Mouse (Mus musculus) intestine, embryonic 16.5 days (tissue): Measurements from ENCODE around the gene Gm45140. TPM values are rescaled to one million over a fixed set of nuclear protein-coding genes. Genes with fewer than 3 reads are reported as not detected.
A peak's percentile ranks its signal among the peaks of the same experiment; 100 is the strongest.

Experiments used
- ATAC-seq: fragments of 200-750 bp; cut with Nextera tagmentation; 2 replicates; pipeline ENCODE4 v1.8.0; 2017; ENCODE audit warnings: moderate TSS enrichment, moderate library complexity
- H3K27ac ChIP-seq: fragments of 300-500 bp; sonication (generic); 2 replicates; pipeline ENCODE4 v1.5.1; 2014; ENCODE audit warnings: mild to moderate bottlenecking, low read length
- H3K27me3 ChIP-seq: fragments of 300-500 bp; sonication (generic); replicated peaks from 2 replicates; pipeline ENCODE4 v1.6.1; 2014; ENCODE audit warnings: low read length, control low read depth, mixed read lengths; ENCODE audit not compliant: control insufficient read depth, insufficient read depth
- H3K36me3 ChIP-seq: fragments of 300-500 bp; sonication (generic); 2 replicates; pipeline ENCODE4 v1.6.1; 2014; ENCODE audit warnings: low read length, control low read depth; ENCODE audit not compliant: control insufficient read depth, insufficient read depth
- H3K4me1 ChIP-seq: fragments of 300-500 bp; sonication (generic); 2 replicates; pipeline ENCODE4 v1.6.1; 2014; ENCODE audit warnings: low read length, control low read depth, mixed read lengths; ENCODE audit not compliant: control insufficient read depth, insufficient read depth
- H3K4me2 ChIP-seq: fragments of 300-500 bp; sonication (generic); 2 replicates; pipeline ENCODE4 v1.6.1; 2014; ENCODE audit warnings: low read depth, low read length, control low read depth
- H3K4me3 ChIP-seq: fragments of 300-500 bp; sonication (generic); 2 replicates; pipeline ENCODE4 v1.5.1; 2014; ENCODE audit warnings: mild to moderate bottlenecking, low read length
- H3K9ac ChIP-seq: fragments of 300-500 bp; sonication (generic); 2 replicates; pipeline ENCODE4 v1.6.1; 2014; ENCODE audit warnings: low read depth, low read length
- H3K9me3 ChIP-seq: fragments of 300-500 bp; sonication (generic); 2 replicates; pipeline ENCODE4 v1.6.1; 2016; ENCODE audit warnings: low read length, control low read depth; ENCODE audit not compliant: control insufficient read depth
- whole genome bisulfite sequencing: fragments of 180-500 bp; shearing (Covaris S2); extraction: QIAGEN DNeasy Blood & Tissue Kit; methylation state at CpG from one replicate; pipeline ENCODE4 v1.1.7; 2014; 5-methylcytosine and 5-hydroxymethylcytosine counted together
- polyA plus RNA-seq: library from polyadenylated mRNA; unstranded; fragments of >200 nt; fragmentation: Nextera tagmentation; extraction: Ambion mirVana; gene quantifications from 2 replicates; pipeline ENCODE4 v1.2.1, GENCODE M21; 2015

Gm45140 gene
- polyA plus RNA-seq, 1 experiment from 2014 or later, result 4.1 TPM

DNA sequence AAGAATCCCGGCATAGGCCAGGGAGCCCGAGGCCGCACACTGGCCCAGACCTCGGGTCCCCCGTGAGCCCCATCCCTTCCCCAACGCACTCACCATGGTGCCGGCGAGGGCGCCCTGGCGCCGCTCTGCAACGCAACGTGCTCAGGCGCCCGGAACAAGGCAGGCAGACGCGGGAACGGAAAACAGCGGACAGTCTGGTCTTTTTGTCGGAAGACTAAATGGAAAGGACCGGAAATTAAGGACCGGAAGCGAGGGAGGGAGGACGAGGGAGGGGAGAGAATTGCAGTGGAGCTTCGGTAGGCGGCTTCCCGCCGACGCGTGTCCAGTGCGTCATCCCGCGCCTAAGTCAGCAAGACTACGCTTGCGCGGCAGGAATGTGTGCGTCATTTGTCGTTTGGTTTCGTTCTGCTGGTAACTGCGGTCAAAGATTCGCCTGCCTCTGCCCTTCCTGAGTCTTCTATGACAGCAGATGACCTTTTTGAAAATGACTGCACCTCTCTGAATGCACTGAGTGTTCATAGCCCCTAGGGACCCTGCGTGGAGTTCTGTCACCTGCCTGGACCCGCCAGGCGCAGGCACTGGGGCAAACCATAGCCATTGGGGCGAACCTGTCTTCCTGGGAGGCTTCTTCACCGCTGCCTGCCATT lies 3.1 kb upstream of the Gm45140 start, which contains the start of gene Isy1:
Gene Isy1, minus strand, starts transcription at position 248 of the 647 bp plus-strand sequence.
- H3K9me3 ChIP-seq, result no peaks in the 10 kb centered on the region
- H3K4me1 ChIP-seq, result 0 out of 2 replicates have a peak, but pooled peaks cover 6% of the 10 kb centered on the region
- peak; percentile 98 for ATAC-seq
- H3K4me3 ChIP-seq, result peak within 1 kb of the TSS; percentile 59
- peak within 1 kb of the TSS; percentile 72 for H3K4me2 ChIP-seq
- under 1% methylated on average over 46 of the region's 46 CpGs for WGBS
- H3K36me3 ChIP-seq, result peaks cover 13% of the 10 kb centered on the region
- peak within 1 kb of the TSS; percentile 95 for H3K27ac ChIP-seq
- peak within 1 kb of the TSS; percentile 77 for H3K9ac ChIP-seq
- no peaks in the 10 kb centered on the region for H3K27me3 ChIP-seq

DNA sequence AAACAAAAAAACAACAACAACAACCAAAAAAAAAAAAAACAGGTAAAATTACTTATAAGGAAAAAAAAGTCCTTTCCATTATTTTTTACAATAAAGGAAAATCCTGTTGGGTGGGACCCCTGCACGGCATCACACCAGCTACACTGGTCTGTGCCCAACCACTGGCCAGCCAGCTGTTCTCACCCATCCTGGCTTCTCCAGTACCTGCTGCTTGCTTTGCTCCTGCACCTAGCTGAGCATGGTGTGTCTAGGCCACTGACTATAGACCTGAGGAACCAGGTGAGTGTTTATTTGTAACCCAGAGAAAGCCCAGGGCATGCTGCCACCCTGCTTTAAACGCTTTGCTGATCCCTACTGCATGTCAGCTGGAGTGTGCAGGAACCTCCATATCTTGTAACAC lies 15.2 kb downstream of the Gm45140 start:
- no peaks in the 10 kb centered on the region for H3K9me3 ChIP-seq
- H3K27me3 ChIP-seq, result no peaks in the 10 kb centered on the region
- no peaks in the 10 kb centered on the region for H3K4me1 ChIP-seq
- ATAC-seq, result no peak
- H3K4me3 ChIP-seq, result no peak overlapping the region
- no peak overlapping the region for H3K9ac ChIP-seq
- no peak overlapping the region for H3K27ac ChIP-seq
- WGBS, result 89% methylated on average over 2 of the region's 2 CpGs
- no peak overlapping the region for H3K4me2 ChIP-seq
- H3K36me3 ChIP-seq, result peaks cover 23% of the 10 kb centered on the region

DNA sequence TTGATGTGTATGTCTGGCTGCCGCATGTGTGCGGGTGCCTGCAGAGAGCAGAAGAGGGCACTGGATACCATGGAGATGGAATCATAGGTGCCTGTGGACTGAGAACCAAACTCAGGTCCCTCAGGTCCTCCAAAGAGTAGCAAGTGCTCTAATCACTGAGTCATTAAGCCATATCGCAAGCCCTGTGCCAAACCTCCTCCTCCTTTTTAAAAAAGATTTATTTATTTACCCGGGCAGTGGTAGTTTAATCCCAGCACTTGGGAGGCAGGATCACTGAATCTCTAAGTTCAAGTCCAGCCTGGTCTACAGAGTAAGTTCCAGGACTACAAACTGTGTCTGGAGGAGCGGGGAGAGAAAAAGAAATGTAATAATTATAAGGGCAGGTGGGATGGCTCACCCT lies 21.1 kb downstream of the Gm45140 start:
- H3K27me3 ChIP-seq, result no peaks in the 10 kb centered on the region
- WGBS, result 93% methylated on average over 5 of the region's 5 CpGs

DNA sequence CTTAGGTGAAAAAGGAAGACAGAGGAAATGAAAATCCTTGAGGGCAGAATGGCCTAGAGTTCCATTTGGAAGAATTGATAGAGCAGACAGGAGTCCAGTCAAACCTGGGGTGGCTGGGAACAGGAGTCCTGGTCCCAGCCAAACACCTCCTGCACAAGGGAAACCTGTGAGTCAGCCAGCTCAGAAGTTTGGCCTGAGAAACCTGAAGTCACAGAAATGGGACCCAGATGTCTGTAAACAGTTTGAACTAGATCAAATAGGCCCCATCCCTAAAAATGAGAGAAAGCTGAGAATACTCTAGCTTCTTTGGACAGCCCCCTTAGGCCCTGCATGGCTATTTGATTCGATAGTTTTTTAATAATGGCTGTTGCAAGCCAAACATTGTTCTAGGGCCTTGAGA lies 22.9 kb downstream of the Gm45140 start:
- Histone ChIP-seq H3K9ac (peak overlapping the region; percentile 61; the same call in 1 of the 2 replicates), H3K36me3 (0 out of 2 replicates have a peak, but pooled peaks cover 4% of the 10 kb centered on the region), H3K27ac (no peak overlapping the region; the same call in 1 of the 2 replicates)

More for the DNA sequence above, 21.1 kb downstream of the Gm45140 start:
- Histone ChIP-seq H3K36me3 (peaks cover 12% of the 10 kb centered on the region; the same call in 1 of the 2 replicates), H3K9ac (no peak overlapping the region), H3K4me2 (no peak overlapping the region), H3K4me3 (no peak overlapping the region), H3K4me1 (peaks cover 12% of the 10 kb centered on the region), H3K27ac (no peak overlapping the region), H3K9me3 (no peaks in the 10 kb centered on the region)
- no peak for ATAC-seq

DNA sequence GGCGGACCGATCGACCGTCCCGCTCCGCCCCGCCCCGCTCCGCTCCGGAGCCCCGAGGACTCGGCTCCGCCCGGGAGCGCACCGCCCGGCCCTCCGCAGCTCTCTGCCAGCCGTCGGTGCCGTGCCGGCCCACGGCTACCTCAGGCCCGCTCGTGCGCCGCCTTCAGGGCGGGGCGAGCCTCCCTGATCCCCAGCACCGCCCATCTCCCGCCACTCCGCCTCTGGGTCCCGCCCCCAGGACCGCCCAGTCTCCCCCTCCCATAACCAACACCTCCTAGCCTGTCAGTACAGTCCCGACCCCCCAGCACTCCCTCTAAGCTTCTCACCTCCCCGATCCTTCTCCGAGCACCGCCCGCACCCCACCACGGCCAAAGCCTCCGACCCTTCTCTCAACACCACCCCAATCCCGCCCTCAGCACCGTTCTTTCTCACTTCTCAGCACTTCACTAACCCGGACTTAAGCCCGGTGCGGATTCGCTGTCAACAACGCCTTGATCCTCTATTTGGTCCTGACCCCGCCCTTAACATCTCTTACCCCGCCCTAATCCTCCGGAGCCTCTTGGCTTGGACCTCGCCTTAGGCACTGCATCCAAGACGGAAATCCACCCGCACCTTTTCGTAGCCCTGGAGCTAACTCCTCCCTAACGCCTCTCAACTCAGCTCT lies 23.8 kb downstream of the Gm45140 start, which contains the start of gene Rab43:
Gene Rab43, minus strand, starts transcription at position 490 of the 664 bp plus-strand sequence.
- 0% methylated on average over 45 of the region's 56 CpGs for WGBS
- Histone ChIP-seq H3K27ac (peak within 1 kb of the TSS; percentile 89), H3K27me3 (no peaks in the 10 kb centered on the region), H3K9ac (peak within 1 kb of the TSS; percentile 88), H3K4me3 (peak within 1 kb of the TSS; percentile 83), H3K4me2 (peak within 1 kb of the TSS; percentile 85), H3K4me1 (peaks cover 21% of the 10 kb centered on the region), H3K36me3 (0 out of 2 replicates have a peak, but pooled peaks cover under 1% of the 10 kb centered on the region), H3K9me3 (no peaks in the 10 kb centered on the region)
- ATAC-seq, result peak; percentile 97

More for the DNA sequence above, 22.9 kb downstream of the Gm45140 start:
- Histone ChIP-seq H3K27me3 (no peaks in the 10 kb centered on the region), H3K4me3 (peak overlapping the region; percentile 83; the same call in 1 of the 2 replicates), H3K4me1 (peaks cover 21% of the 10 kb centered on the region), H3K4me2 (peak overlapping the region; percentile 85), H3K9me3 (no peaks in the 10 kb centered on the region)
- ATAC-seq, result no peak
- 86% methylated on average over 1 of the region's 1 CpGs for WGBS

DNA sequence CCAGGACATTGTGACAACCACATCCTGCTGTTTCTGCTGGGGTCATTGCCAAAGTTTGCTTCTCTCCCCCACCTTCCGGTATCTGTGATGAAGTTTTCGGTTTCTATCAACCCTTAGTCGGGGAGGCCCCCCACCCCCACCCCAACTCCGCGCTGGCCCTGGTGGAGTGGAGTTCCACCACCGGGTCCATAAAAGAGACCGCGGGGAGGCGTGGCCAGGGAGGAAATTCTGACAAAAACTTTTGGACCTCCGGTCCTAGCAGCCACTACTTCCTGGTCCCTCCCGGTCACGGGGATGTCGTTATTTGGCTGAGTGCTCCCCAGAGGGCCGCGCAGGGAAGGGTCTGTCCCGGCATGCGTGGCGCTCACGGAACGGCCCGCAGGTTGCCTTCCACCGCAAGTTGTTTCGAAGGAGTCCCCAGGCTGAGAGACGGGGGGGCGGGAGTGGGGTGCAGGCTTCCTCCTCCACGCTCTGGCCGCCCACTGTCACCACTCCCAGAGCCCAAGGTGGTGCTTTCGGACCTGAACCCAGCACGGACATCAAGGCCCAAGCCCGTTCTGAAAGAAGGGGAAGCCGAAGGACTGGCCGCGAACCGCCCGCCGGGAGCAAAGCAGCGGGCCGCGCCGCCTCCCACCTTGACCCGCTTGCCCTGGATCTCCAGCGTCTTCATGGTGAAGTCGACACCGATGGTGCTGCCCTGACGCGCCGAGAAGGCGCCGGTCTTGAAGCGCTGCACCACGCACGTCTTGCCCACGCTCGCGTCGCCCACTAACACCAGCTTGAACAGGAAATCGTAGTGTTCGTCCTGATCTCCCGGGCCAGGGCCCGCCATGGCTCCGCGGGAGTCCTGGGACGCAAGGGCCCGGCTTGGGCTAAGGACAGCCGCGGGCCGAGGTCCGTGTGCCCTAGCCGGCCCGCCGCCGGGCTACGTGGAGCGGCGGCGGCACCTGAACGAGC lies 24.6 kb downstream of the Gm45140 start:
- Histone ChIP-seq H3K4me2 (peak overlapping the region; percentile 85), H3K27ac (peak overlapping the region; percentile 89), H3K4me3 (peak overlapping the region; percentile 83), H3K27me3 (no peaks in the 10 kb centered on the region), H3K9ac (peak overlapping the region; percentile 88), H3K9me3 (no peaks in the 10 kb centered on the region), H3K36me3 (no peaks in the 10 kb centered on the region), H3K4me1 (peaks cover 21% of the 10 kb centered on the region)
- peak; percentile 1 for ATAC-seq
- under 1% methylated on average over 77 of the region's 77 CpGs for WGBS

DNA sequence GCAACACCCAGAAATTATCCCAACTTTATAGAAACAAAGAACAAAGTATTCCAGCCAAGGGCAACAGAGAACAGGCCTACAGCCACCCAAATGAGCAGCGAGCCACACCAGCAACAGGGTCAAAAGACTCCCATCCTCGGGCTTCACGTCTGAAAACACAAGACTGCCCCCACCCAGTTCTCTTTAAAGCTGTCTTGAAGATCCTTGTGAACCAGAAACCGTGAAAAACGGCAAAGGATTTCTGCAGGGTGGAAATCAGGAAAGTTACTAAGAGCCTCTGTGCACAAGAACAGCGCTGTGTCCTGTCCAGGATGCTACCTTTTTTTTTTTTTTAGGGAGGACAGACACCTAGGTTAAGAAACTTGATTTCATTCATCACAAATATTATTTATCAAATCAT lies 25.3 kb downstream of the Gm45140 start:
- Histone ChIP-seq H3K4me3 (peak overlapping the region; percentile 83), H3K9ac (peak overlapping the region; percentile 88), H3K4me1 (peaks cover 21% of the 10 kb centered on the region), H3K4me2 (peak overlapping the region; percentile 85), H3K36me3 (no peaks in the 10 kb centered on the region), H3K27me3 (no peaks in the 10 kb centered on the region), H3K9me3 (no peaks in the 10 kb centered on the region), H3K27ac (0 out of 2 replicates have a peak overlapping the region, but pooled peaks have one; percentile 89)
- ATAC-seq, result no peak
- 42% methylated on average over 6 of the region's 6 CpGs for WGBS

DNA sequence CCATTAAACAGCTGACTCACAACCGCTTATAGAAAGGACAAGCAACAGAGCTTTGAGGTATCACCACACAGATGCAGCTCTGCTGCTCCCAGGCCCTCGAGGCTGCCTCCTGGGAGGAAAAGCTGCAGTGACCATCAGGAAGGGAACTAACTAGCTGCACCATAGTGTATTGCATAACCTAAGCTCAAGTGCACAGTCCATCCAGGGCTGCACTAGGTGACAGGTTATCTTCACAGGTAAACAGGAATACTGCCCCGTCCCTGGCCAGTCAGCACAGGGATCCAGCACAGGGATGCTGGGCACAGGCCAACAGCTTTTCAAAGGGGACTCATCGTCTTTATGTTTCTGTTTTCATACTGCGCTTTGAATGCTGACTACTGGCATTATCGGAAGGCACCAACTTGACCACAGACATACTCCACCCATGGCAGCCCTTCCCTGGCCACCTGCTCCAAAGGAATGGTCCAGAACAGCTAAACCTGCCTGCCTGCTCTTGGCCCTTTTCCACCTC lies 25.9 kb downstream of the Gm45140 start:
- no peak for ATAC-seq
- peaks cover 21% of the 10 kb centered on the region for H3K4me1 ChIP-seq
- H3K27me3 ChIP-seq, result no peaks in the 10 kb centered on the region
- H3K4me3 ChIP-seq, result peak overlapping the region; percentile 10; the same call in 1 of the 2 replicates
- WGBS, result 82% methylated on average over 6 of the region's 6 CpGs
- no peak overlapping the region for H3K27ac ChIP-seq
- 0 out of 2 replicates have a peak overlapping the region, but pooled peaks have one; percentile 29 for H3K9ac ChIP-seq
- H3K4me2 ChIP-seq, result peak overlapping the region; percentile 85
- no peaks in the 10 kb centered on the region for H3K9me3 ChIP-seq
- H3K36me3 ChIP-seq, result no peaks in the 10 kb centered on the region
